Mouse (Mus musculus): ENCODE results near the gene Jak2.

DNA sequence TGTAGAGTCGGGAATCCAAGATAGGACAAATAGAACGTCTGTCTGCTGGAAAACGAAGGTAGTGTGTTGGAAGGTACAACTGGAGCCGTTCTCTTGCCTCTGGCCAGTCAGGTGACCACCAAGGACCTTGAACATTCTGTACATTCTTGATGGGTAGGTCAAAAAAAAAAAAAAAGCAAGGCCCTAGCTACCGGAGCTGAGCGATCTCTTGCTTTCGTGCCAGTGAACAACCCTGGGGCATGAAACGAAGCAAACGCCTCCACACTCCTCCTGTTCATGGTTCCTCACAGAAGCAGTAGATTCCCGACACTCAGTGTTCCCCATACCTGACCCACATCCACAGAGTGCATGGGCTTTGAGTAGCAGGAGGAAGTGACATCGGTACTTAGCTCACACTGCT is 104.7 kb downstream of the Jak2 start:
- TF ChIP-seq POLR2A (IDR thresholded peaks at IDR 0.05; ENCODE audit: control insufficient read depth, low read depth, low read length) (no peak), CTCF (IDR thresholded peaks at IDR 0.05; ENCODE audit: control insufficient read depth, insufficient read depth, insufficient replicate concordance, low read depth, low read length) (no peak)

Measured in testis, adult 2 months (tissue).